Mouse (Mus musculus) brain, embryonic 14.5 days (tissue): ENCODE measurements around the gene Nop56.

ENCODE experiments used
- CTCF ChIP-seq: fragments of 200-500 bp; IDR thresholded peaks from 2 replicates; pipeline ENCODE4 v1.5.1; 2012; ENCODE audit warnings: inconsistent platforms, mild to moderate bottlenecking, moderate library complexity, borderline replicate concordance; ENCODE audit not compliant: insufficient read depth, insufficient read length; ENCODE audit errors: extremely low read depth
- POLR2A ChIP-seq: fragments of 200-500 bp; IDR thresholded peaks from 2 replicates; pipeline ENCODE4 v1.6.1; 2012; ENCODE audit warnings: mild to moderate bottlenecking, inconsistent platforms, borderline replicate concordance; ENCODE audit not compliant: poor library complexity, insufficient read depth, insufficient read length, severe bottlenecking; ENCODE audit errors: extremely low read depth

- TF ChIP-seq POLR2A (no peak), CTCF (no peak; the same call in 1 of the 2 replicates)
These were observed 52.8 kb downstream of the Nop56 start for GRCm38 (mm10) chr2:130327057-130327456.
